Mouse (Mus musculus): ENCODE results near the gene Acbd6.

Gene Acbd6

DNA sequence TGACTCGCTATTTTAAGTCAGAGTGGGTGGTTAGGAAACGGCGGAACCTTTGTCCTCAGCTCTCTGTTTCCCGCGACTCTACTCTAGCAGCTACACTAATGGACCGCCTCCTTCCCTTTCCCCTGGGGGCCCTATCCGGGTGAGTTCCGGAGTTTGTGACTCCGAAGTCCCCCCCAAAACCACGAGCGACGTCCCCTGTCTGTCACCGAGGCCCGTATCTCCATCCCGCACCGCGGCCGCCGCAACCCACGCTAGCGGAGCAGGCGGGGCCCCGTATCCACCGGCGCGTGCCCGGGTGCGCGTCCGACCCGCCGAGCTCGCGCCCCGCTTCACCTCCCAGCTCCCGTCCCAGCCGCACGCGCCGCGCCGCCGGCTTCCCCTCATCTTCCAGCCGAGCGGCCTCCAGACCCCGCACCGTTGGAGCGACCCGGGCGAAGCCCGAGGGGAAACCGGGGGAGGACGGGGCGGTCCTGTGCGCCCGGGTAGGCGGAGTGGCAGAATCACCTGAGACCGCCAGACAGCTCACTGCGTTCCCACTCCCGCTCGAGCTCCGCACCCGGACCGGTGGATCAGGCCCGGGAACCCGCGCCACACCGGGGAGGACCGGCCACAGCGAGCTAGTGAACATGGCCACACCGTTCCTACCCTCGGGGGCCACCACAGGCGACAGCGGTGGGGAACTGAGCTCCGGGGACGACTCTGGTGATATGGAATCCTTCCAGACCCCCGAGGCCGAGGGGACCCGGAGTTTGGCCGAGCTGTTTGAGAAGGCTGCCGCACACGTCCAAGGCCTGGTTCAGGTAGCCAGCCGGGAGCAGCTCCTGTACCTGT lies at the start of gene Acbd6:
Gene Acbd6, plus strand, starts transcription at position 109 of the 831 bp plus-strand sequence.
- DNase-seq (ENCODE audit: low spot score), result peak; percentile 25

DNA sequence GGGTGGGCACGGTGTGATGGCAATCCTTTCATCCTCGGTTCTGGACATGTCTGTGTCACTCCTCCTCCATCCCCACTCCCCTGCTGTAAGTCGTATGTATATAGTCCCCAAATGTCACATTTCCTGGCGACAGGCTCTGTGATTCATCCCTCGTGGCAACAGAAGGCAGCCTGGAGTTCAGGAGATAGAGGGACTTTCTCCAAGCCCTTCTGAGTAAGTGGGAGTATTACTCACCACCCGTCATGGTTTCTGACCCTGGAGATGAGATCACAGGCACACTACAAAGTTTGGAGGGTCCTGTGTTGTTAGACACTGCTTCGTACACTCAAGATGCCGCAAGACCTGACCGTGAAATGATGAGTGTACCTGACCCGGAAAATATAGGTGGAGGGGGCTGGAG lies 47.7 kb upstream of the Acbd6 start:
- DNase-seq (ENCODE audit: low spot score), result no peak

DNA sequence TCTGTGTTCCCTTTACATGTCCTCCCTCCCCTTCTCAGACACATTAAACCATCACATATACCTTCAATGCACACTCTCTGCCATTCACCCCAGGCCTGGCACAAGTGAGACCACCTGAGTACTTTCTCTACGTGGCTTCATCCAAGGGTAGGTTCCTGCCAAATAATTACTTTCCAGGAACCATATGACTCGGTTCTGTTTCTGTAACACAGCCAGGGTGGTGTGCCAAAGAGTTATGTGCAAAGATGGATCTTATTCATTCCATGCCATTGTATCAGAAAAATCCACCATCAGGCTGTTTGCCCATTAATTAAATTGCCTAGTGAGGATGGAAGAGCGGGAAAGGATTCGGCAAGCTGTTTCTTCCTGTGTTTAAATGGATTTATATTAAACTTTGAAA lies 42.1 kb upstream of the Acbd6 start:
- no peak for DNase-seq (ENCODE audit: low spot score)

DNA sequence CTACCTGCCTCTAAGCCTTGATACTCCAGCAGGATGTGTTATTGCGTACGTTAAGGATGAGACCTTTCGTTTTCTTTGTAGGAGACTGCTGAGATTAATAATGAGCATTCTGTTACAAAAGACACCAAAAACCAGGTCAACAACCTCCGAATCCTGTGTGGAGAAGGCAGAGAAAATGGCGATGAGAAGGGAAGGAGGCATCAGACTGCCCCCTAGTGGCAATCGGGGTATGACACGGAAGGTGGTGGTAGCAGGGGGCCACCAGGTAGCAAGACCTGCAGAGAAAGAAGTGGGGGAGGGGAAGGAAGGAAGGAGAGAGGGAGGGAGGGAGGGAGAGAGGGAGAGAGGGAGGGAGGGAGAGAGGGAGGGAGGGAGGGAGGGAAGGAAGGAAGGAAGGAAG lies 41.3 kb upstream of the Acbd6 start:
- DNase-seq (ENCODE audit: low spot score), result no peak

DNA sequence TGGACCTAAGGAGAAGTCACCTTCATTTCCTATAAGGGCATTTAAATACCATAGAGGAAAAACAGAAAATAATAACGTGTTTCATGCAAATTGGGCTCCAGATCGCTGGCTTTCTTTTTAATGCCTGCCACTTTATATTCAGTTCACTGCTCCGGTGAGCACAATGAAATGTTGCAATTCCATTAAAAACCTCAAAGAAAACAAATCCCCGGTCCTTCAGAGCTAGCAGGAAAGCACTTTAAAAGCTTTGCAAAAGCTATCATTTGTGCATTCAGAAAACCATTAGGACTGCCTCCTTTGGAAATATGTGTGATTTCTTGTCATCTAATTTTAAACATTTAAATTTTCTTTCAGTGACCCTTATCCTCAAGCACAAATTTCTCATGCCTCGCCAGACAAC lies 40.9 kb upstream of the Acbd6 start:
- no peak for DNase-seq (ENCODE audit: low spot score)

DNA sequence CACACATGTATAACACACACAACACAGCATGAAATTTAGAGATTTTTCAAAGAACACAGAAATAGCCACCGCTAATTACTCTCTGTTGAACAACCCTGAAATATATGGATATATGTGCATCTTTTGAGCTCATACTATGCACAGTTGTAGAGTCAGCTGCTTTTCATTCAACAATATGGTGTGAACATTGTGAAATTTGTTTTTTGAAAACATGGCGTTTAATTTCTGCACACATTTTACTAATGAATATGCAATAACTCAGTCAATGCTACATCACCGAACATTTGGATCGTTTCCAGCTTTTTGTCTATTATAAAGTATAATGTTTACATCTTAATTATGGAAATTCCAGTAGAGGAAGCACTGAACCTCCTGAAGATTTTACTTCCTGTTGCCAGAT lies 37.6 kb upstream of the Acbd6 start:
- DNase-seq (ENCODE audit: low spot score), result no peak

DNA sequence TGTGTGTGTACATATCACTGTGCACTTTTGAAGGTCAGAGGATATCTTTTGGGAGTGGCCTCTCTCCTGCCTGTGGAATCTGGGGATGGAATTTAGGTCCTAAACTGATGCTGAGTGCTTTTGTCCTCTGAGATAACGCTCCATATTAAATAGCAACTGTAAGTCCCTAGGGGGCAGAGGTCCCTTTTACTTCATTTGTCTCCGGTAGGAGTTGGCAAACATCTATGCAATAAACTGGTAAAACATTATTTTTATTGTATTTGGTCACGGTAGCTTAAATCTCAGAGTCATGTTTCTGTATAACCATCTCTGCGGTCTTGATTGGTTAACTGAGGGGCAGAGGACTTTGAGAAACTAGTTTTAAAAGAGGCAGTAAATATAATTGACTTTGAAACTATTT lies 35.4 kb upstream of the Acbd6 start:
- no peak for DNase-seq (ENCODE audit: low spot score)

DNA sequence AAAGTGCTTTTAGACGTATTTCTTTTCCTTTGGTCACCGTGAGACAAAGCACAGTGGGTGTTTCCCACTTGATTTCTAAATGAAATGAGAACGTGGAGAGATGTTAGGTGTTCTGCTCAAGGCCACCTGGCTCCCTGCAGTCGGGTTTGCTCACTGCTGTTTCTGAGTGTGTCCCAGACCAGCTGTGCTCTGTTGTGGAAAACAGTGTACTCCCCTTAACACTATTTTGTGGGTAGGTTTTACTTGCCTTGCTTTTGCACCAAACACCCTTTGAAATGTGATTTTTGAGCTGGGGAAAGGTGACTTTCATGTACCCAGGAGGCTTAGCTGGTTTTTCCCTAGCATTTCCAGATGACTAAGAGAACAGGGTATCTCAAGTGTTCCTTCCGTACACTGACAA lies 31.7 kb upstream of the Acbd6 start:
- no peak for DNase-seq (ENCODE audit: low spot score)

DNA sequence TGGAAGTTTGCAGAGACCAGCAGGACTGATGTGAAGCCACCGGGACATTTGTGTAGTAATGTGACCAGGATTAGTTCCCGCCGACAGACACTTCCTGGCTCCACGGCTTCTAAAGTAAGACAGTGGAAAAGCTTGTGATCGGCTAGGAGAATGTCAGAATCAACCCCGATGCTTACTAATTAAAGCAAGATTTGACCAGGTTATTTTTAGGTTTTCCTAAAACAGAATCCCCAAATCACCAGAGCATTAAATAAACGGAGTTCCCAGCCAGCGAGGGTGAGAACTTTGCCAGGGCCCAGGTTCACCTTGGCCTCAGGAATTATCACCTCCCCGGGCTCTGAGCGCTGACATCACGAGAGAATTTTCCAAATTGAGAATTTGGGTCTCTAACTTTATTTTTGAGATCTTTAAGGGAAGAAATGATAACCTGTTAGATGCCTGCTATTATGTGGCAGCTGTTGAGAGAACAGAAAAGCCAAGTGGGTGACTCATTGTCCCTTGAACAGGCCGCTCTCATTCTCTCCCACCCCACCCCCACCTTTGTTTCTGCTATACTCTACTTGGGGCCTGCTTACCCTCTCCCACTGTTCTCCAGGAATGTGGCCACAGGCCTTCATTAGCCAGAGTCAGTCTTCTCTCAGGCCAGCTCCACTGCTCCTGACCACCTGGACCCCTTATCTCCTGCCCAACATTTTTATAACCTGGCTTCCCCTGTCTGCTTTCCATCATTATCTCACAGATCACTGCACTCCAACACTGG lies 30.7 kb upstream of the Acbd6 start:
- DNase-seq (ENCODE audit: low spot score), result no peak

DNA sequence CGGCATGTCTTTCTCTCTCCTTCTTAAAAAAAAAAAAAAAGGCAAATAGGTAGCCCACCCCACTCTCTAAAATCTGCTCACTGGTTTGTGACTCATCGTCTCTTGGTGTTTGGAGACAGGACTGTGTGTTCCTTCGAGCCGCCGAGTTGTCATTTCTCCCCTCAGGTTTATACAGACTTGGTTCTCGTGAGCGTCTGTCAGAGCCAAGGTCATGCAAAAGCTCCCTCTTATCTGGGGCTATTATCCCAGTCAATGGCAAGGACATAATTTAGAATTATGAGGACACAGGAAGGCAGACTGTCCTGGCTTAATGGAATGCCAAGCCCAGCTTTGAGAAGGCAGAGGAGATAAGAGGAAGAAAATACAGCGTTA lies 30.1 kb upstream of the Acbd6 start:
- no peak for DNase-seq (ENCODE audit: low spot score)

DNA sequence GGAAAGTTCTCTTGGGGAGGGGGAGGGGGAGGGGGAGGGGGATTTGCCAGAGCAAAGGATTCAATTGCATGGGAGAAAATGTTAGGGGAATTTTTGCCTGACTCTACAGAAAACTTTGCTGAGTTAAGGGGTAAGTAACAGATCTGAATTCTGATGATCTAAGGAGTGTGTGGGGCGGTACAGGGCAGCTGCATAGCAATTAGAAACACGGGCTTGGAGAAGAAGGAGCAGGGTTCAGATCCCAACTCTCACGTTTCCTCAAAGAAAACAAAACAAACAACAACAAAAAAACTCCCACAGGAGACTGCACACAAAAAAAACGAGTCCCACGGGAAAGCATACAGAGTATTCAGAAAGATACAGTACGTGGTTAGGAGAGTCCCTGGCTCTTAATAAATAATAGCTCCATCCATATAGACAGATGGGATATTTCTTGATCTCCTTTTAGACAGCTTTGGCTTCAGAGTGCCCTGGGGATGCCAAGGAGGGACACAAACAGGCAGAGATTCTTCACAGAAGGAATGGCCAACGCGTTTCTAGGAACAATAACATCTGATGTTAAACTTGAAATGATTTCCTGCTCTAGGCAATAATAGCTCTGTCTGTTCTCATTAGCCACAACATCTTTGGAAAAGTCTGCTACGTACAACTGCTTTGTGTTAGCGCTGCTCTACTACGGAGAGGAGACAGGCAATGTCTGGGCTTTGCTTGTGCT lies 29.4 kb upstream of the Acbd6 start:
- DNase-seq (ENCODE audit: low spot score), result no peak

DNA sequence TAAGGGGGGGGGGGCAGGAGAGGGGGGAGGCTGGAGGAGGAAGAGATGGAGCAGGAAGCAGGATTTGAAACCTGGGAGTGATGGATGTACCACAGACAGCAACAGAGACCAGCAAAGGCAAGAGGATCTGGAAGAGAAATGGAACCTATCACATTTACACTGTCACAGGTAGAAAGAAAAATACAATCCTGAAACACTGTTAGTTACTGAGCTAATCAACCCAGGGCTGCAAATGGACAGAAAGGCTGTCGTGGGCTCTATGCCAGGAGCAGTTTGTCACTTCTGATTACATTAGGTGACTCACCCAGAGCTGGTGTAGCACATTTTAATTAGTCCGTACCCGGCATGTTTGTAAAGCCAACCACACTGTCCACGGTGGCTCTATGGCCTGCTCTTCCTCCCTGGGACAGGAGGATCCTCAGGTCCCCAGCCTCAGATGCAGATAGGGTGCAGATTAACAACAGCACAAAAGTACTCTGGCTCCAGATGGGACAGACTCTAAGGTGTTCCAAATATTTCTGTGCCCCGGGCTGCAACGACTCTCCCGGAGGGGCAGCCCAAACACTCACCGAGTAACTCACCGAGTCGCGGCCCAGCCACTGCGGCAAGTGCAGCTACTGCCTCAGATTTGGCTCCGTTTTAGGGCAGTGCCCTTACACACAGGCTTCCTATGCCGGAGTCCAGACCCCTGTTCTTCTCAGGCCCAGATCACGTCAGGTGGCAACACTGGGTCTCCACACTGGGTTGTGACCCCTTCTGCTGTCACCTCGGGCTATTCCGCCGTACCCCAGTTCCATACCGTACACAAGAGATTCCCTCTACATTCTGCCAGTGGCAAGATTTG lies 28.6 kb upstream of the Acbd6 start:
- no peak for DNase-seq (ENCODE audit: low spot score)

DNA sequence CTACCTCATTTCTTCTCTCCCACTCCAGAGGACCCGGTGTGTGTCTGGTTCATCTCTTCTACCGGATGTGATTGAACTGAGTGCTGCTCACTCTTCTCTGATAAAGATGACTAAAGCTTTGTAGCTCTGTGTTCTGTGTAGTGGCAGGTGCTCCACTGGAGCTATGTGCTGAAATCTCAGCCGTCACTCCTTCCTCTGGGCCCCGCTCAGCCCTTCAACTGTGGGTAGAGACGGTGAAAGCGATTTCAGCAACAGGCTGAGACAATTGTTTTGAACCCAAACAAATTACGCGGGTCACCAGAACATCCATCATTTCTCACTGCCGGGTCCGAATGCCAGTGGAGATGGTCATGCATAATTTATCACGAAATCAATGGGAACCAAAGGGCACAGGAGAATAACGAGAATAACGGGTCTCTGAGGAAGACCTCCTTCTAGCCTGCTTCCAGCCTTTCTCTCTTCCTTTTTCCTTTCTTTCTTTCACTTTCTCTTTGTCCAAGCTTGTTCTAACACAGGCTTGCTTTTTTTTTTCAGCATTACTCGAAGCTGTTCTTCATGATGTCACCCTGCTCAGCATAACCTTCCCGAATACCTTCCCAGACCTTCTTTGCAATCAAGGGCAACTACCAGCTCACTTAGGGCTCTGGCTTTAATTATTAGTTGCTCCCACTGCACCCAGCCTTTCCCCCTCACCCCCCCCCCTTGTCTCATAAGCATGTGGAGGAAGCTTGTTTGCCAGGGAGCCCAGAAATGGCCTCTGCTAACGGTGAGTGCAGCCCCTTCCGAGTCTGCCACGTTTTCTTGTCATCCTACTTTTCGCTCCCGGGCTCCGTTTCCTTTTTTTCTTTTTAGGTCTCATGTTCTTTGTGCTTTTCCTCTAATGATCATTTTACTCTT lies 27.1 kb upstream of the Acbd6 start:
- no peak for DNase-seq (ENCODE audit: low spot score)

DNA sequence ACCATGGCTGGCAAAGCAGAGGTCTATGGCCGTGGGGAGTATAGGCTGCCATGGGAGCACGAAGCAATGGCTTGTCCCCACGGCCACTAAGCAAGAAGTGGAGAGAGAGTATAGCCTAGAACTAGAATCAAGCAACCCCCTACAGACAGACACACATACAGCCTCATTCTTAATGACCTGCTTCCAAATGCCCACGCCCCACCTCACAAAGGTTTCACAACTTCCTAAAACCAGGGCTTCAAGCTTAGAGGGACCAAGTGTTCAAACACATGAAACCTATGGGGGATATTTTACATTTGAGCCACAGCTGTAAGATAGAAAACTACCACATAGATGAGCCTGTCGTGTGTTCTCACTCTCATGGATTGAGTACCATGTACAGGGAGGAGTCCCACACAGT lies 25.5 kb upstream of the Acbd6 start:
- DNase-seq (ENCODE audit: low spot score), result no peak

DNA sequence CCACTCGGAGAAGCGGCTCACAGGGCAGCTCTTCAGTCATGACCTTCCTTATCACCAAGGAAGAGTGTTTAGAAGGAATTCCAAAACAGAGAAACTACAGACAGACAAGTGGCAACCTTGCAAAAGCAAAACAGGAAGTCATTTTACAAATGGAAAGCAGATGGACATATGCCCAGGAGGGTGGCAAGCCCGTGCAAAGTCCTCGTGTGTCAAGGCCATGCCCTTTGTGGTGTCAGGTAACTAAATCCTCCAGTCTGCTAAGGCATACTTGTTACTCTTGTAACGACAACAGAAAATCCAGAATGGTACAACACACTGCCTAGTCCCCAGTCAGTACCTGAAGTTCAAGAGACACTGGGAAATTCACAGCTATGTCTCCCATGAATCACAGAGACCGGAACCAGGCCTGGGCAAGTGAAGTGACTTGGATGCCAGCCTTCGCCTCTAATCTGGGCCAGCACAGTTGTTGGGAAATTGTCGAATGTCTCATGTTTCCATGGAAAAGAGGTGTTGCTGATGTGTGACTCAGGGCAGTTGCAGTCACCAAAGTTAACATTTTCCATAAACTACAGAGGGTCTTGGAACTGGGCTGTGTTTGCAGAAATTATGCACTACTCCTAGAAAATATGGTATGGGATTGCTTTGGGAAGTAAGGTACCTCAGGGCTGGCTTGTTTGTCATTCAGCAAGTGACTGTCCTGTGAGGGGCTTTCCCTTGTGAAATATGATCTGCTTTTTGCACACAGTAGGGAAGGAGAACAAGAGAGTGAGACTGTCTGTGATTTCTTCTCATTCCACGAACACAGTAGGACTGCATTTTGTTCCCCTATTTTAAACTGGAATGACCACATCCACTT lies 24.9 kb upstream of the Acbd6 start:
- DNase-seq (ENCODE audit: low spot score), result no peak

DNA sequence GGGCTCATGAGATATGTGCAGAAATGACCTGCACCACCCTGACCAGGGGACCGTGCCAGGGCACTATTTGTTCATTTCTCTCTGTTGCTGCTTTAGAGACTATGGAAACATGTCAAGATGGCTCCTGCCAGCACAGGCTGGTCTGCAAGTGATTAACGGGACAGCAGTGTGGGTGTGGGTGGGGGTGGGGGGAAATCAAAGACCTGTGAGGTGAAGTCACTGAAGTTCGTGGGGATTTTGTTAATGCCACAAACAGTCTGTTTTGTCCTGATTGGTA lies 24.3 kb upstream of the Acbd6 start:
- no peak for DNase-seq (ENCODE audit: low spot score)

DNA sequence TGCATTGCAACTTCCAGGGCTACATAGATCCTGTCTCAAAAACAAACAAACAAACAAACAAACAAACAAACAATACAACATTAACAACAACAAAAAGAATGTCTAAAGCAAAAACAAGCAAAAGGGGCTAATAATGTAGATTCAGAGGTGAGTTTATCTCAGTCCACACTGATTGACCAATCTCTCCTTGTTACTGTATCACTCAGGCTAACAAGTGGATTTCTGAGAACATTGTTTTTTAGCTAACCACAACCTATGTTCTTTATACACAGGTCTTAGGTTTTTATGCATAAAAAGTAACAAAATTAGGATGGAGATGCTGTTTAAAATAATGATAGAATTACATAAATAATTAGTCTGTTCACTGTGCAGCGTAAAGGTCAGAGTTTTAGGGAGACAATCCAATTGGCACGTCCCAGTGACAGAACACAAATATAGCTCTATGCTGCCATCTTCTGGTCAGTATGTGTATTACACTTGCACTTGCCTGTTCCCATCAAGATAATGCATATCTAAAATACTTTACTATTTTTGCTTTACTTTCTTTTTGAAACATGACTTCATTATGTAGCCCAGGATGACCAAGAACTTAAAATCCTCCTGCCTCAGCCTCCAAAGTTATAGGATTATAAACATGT lies 20.8 kb upstream of the Acbd6 start:
- DNase-seq (ENCODE audit: low spot score), result no peak

DNA sequence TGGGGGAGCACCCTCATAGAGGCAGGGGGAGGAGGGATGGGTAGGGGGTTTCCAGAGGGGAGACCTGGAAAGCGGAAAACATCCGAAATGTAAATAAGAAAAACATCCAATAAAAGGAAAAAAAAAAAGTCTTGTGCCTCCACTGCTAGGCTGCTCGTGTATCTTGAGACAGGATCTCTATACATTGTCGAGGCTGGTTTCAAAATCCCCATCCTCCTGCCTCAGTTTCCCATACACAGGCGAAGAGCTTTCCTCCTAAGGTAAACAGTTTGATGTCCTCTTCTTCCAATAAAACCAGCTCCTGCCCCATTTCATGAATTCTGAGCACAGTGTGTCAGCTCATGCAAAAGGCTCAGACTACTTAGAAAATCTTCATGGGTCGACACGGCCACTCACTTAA lies 19.9 kb upstream of the Acbd6 start:
- no peak for DNase-seq (ENCODE audit: low spot score)

DNA sequence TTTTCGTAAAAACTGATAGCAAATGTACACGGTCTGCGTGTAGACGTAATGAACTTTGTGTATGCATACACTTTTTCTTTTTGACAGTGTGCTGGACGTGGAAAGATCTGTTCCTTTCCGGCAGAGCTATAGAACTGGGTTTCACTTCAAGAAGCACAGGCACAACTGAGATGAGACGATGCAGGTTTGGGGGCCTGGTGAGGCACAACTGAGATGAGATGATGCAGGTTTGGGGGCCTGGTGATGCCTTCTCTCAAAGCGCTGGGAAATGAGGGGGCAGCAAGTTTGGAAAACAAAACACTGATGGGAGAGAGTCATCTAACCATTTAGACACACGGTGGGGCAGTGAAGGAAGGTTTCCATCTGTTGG lies 293 bp upstream of the Acbd6 start:
- no peak for DNase-seq (ENCODE audit: low spot score)

DNA sequence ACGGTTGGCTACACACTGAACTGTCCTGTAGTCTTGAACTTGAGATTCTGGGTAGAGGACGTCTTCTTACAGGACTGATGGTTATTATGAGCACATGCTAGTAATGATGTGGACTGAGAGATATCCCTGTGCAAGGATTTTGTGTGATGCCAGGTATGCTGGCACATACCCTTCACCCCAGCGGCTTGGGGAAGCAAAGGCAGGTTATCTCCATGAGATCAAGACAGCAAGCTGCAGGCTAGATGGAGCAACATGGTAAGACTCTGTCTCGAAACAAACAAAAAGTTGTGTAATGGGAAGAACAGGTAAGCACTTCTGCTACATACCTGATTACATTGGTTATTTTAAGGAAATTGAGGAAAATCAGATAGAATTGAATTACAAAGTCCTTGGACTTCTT lies 2.1 kb downstream of the Acbd6 start:
- no peak for DNase-seq (ENCODE audit: low spot score)

Data from urinary bladder, postnatal 10 days (tissue).